Comparison of ENCODE assay signal across 13 mouse cellular contexts in the genomic region with DNA sequence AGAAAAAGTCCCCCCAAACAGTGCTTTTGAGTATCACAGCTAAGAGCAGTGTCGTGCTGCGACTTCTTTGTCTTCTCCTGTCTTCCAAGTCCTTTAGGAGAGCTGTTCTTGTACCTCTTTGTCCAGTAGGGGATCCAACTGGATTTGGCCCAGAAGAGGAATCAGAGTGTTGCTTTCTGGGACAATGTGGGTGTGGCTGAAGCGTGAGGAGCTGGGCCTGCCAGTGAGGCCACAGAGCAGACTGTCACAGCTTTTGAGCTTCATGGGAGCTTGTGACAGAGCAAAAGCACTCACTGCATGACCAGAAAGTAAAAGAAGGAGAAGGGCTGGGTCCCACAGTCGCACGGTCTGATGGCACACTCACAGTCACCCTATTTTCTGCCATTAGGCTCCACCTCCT. TPM values are rescaled to one million over a fixed set of nuclear protein-coding genes. Genes with fewer than 3 reads are reported as not detected.
DNase-seq lines count a peak whose midpoint lies in the region; ATAC-seq and TF ChIP-seq lines count a peak whose summit lies in the region.
"Had no signal": no experiment of that assay in that cellular context is flagged by ENCODE, and none has a peak within 500 bp of the region (broad histone marks: within the 10 kb centered on the region; RNA-seq: fewer than 3 reads in every experiment).

No protein-coding gene starts in this region.

- TF ChIP-seq CTCF in kidney, postnatal 0 days (IDR thresholded peaks at IDR 0.05; ENCODE audit: low read depth), result no peak; the same call in 1 of the 2 replicates

- no peak overlapping the region for H3K4me3 ChIP-seq in kidney, postnatal 0 days (replicated peaks; ENCODE audit: low read depth, low read length)
- H3K4me3 ChIP-seq in limb, embryonic 13.5 days, result no peak overlapping the region
- H3K4me3 ChIP-seq in midbrain, embryonic 16.5 days (ENCODE audit: low read depth, low read length), result no peak overlapping the region
- H3K4me3 ChIP-seq: forebrain, embryonic 15.5 days; hindbrain, embryonic 15.5 days had no signal

- no peak for ATAC-seq in kidney, postnatal 0 days (replicated peaks; ENCODE audit: low FRiP score, low read depth)
- peak; percentile 66 for ATAC-seq in erythroid progenitor cell, adult 5-6 weeks (replicated peaks; ENCODE audit: low FRiP score, poor library complexity, severe bottlenecking)
- no peak for ATAC-seq in limb, embryonic 13.5 days (ENCODE audit: low FRiP score, low read depth)
- no peak for ATAC-seq in midbrain, embryonic 16.5 days
- ATAC-seq: CD4-positive, CD25-positive, alpha-beta regulatory T cell, adult 4 months; forebrain, embryonic 15.5 days had no signal

- no peak overlapping the region for H3K4me2 ChIP-seq in kidney, postnatal 0 days (ENCODE audit: low read length)
- no peak overlapping the region for H3K4me2 ChIP-seq in limb, embryonic 13.5 days (replicated peaks)
- H3K4me2 ChIP-seq in midbrain, embryonic 16.5 days (ENCODE audit: low read length), result no peak overlapping the region
- H3K4me2 ChIP-seq: forebrain, embryonic 15.5 days; hindbrain, embryonic 15.5 days had no signal

- H3K36me3 ChIP-seq in kidney, postnatal 0 days (ENCODE audit: insufficient read depth, low read length), result peaks cover 7% of the 10 kb centered on the region; the same call in 1 of the 2 replicates
- H3K36me3 ChIP-seq in limb, embryonic 13.5 days, result peaks cover 17% of the 10 kb centered on the region
- peaks cover 4% of the 10 kb centered on the region for H3K36me3 ChIP-seq in midbrain, embryonic 16.5 days (ENCODE audit: control insufficient read depth, insufficient read depth, low read length)

- H3K9ac ChIP-seq in kidney, postnatal 0 days (ENCODE audit: low read depth, low read length), result no peak overlapping the region
- H3K9ac ChIP-seq in limb, embryonic 13.5 days, result no peak overlapping the region
- no peak overlapping the region for H3K9ac ChIP-seq in midbrain, embryonic 16.5 days (ENCODE audit: low read depth, low read length)
- H3K9ac ChIP-seq: forebrain, embryonic 15.5 days; hindbrain, embryonic 15.5 days had no signal

- no peaks in the 10 kb centered on the region for H3K4me1 ChIP-seq in kidney, postnatal 0 days (replicated peaks; ENCODE audit: insufficient read depth, low read length)
- peaks cover 15% of the 10 kb centered on the region for H3K4me1 ChIP-seq in limb, embryonic 13.5 days
- H3K4me1 ChIP-seq in midbrain, embryonic 16.5 days (ENCODE audit: control insufficient read depth, insufficient read depth, low read length), result no peaks in the 10 kb centered on the region
- H3K4me1 ChIP-seq: forebrain, embryonic 15.5 days; hindbrain, embryonic 15.5 days had no signal

- WGBS in kidney, postnatal 0 days, result 87% methylated on average over 5 of the region's 5 CpGs
- WGBS in limb, embryonic 13.5 days, result 82% methylated on average over 5 of the region's 5 CpGs
- WGBS in midbrain, embryonic 16.5 days, result 88% methylated on average over 5 of the region's 5 CpGs

- DNase-seq in kidney, postnatal 0 days (ENCODE audit: low spot score), result peak; percentile 32
- no peak for DNase-seq in kidney, adult 8-10 months
- DNase-seq in lung, postnatal 36 days, result peak; percentile 21
- no peak for DNase-seq in yolk sac, embryonic 10.5 days (ENCODE audit: low spot score)
- no peak for DNase-seq in gastrocnemius, postnatal 36 days
- DNase-seq: cerebellum, adult 9-11 months; kidney, adult 9 months had no signal

- H3K27ac ChIP-seq in kidney, postnatal 0 days, result no peak overlapping the region
- H3K27ac ChIP-seq in limb, embryonic 13.5 days, result peak overlapping the region; percentile 23; the same call in 1 of the 2 replicates
- H3K27ac ChIP-seq in midbrain, embryonic 16.5 days (ENCODE audit: low read length), result no peak overlapping the region
- H3K27ac ChIP-seq: forebrain, embryonic 15.5 days; hindbrain, embryonic 15.5 days had no signal

- no peaks in the 10 kb centered on the region for H3K9me3 ChIP-seq in kidney, postnatal 0 days (replicated peaks; ENCODE audit: low read length)
- no peaks in the 10 kb centered on the region for H3K9me3 ChIP-seq in limb, embryonic 13.5 days
- no peaks in the 10 kb centered on the region for H3K9me3 ChIP-seq in midbrain, embryonic 16.5 days (replicated peaks; ENCODE audit: control insufficient read depth, low read length, poor library complexity, severe bottlenecking)
- H3K9me3 ChIP-seq: forebrain, embryonic 15.5 days; hindbrain, embryonic 15.5 days had no signal

- intact Hi-C loops in gastrocnemius, postnatal 36 days (cut with DNase I), result no loop called here

- no peaks in the 10 kb centered on the region for H3K27me3 ChIP-seq in kidney, postnatal 0 days (ENCODE audit: insufficient read depth, low read length)
- H3K27me3 ChIP-seq in limb, embryonic 13.5 days, result peaks cover 28% of the 10 kb centered on the region
- peaks cover 6% of the 10 kb centered on the region; the same call in 1 of the 2 replicates for H3K27me3 ChIP-seq in midbrain, embryonic 16.5 days (ENCODE audit: control insufficient read depth, insufficient read depth, low read depth, low read length)

RNA-seq across cellular contexts. Expression of a gene that starts 7.5 kb away (rescaled TPM):
- polyA plus RNA-seq in kidney, postnatal 0 days (2015; fragmentation: Nextera tagmentation; extraction: Ambion mirVana), result 4.0 and 4.3 TPM in 2 replicates
- total RNA-seq in erythroid progenitor cell, adult 5-6 weeks (2015; ENCODE audit: low replicate concordance), result 68.7 and 97.7 TPM in 2 replicates
- 126 and 169 TPM in 2 replicates for total RNA-seq in erythroid progenitor cell, adult 5-6 weeks (2017; ENCODE audit: low replicate concordance)
- 5.5 and 6.3 TPM in 2 replicates for polyA plus RNA-seq in limb, embryonic 13.5 days (2015; fragmentation: Nextera tagmentation; extraction: Ambion mirVana)
- total RNA-seq in gastrocnemius, postnatal 36 days (2021), result 10 to 100 TPM; 11.9 to 12.7 TPM
- polyA plus RNA-seq in midbrain, embryonic 16.5 days (2015; fragmentation: Nextera tagmentation; extraction: Ambion mirVana), result 10.0 and 11.0 TPM in 2 replicates

RNA-seq across cellular contexts. Expression of a gene that starts 38.4 kb away (rescaled TPM):
- polyA plus RNA-seq in kidney, postnatal 0 days (2015; fragmentation: Nextera tagmentation; extraction: Ambion mirVana), result 6.3 and 6.5 TPM in 2 replicates
- total RNA-seq in erythroid progenitor cell, adult 5-6 weeks (2015; ENCODE audit: low replicate concordance), result 0.84 and 3.6 TPM in 2 replicates
- 2.0 and 6.9 TPM in 2 replicates for total RNA-seq in erythroid progenitor cell, adult 5-6 weeks (2017; ENCODE audit: low replicate concordance)
- 9.6 and 10.0 TPM in 2 replicates for polyA plus RNA-seq in limb, embryonic 13.5 days (2015; fragmentation: Nextera tagmentation; extraction: Ambion mirVana)
- 1 to 10 TPM; 2.7 to 3.4 TPM for total RNA-seq in gastrocnemius, postnatal 36 days (2021)
- 10.8 and 10.9 TPM in 2 replicates for polyA plus RNA-seq in midbrain, embryonic 16.5 days (2015; fragmentation: Nextera tagmentation; extraction: Ambion mirVana)

Comparison
In these comparisons a context has a peak if more than half of its experiments do, and no peak if none do; other contexts are left out.
1. DNase-seq: peak in kidney, postnatal 0 days (single experiment) and lung, postnatal 36 days (single experiment); none in kidney, adult 8-10 months (0 of 2), yolk sac, embryonic 10.5 days (single experiment) and gastrocnemius, postnatal 36 days (0 of 2).